Mouse (Mus musculus) E14TG2a.4 (cell line): ENCODE results near the gene Pkd1.

Source experiments
- CTCF ChIP-seq: conservative IDR thresholded peaks from 2 replicates; pipeline ENCODE4 v1.5.1; 2014; ENCODE audit warnings: low read length
- NANOG ChIP-seq: IDR thresholded peaks from 2 replicates; pipeline ENCODE4 v1.6.1; 2014; ENCODE audit warnings: borderline replicate concordance, low read length, mixed read lengths
- POU5F1 ChIP-seq: IDR thresholded peaks from 2 replicates; pipeline ENCODE4 v1.6.1; 2014; ENCODE audit warnings: low read length, borderline replicate concordance

GRCm38 (mm10) chr17:24597989-24598388 lies 48.4 kb downstream of the Pkd1 start:
- TF ChIP-seq CTCF (no peak), NANOG (no peak), POU5F1 (no peak)
